Mouse (Mus musculus) 416B (cell line): ENCODE data around the gene Selenot.

Experiments used
- DNase-seq: peaks from one replicate; pipeline ENCODE4 v3.0.0; 2011; ENCODE audit warnings: low read depth

Gene Selenot

GRCm38 (mm10) chr3:58636406-58637295 is 60.2 kb downstream of the Selenot start, which contains the start of gene Erich6:
Gene Erich6, minus strand, starts transcription at chr3:58637207.
- no peak for DNase-seq
